In the genomic region with DNA sequence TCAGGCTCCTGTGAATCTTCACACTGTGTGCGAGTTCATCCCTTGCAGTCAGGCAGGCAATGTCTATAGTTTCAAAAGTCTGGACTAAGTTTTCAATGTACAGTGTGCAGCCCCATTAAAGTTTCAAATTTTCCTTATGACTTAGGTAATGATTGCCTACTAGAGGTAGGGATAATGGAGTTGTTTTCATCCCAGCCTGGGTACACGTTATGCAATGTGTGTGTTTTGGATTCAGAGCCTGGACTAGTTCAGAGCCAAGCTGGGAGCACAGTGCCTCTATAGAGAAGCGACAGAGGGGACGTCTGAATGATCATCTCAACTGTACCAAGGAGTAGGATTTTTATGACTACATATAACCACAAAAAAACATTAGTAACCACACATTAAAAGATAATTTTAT, we compare ENCODE assay signal across 20 mouse cellular contexts.
"Had no signal": no experiment of that assay in that cellular context is flagged by ENCODE, and none has a peak within 500 bp of the region (broad histone marks: within the 10 kb centered on the region; RNA-seq: fewer than 3 reads in every experiment).

No protein-coding gene starts in this region.

- H3K27ac ChIP-seq: intestine, embryonic 15.5 days; limb, embryonic 13.5 days; lung, embryonic 15.5 days; neural tube, embryonic 12.5 days; neural tube, embryonic 15.5 days; stomach, embryonic 15.5 days had no signal

- H3K4me3 ChIP-seq: intestine, embryonic 15.5 days; limb, embryonic 13.5 days; lung, embryonic 15.5 days; neural tube, embryonic 12.5 days; neural tube, embryonic 15.5 days; stomach, embryonic 15.5 days had no signal

- H3K36me3 ChIP-seq: intestine, embryonic 15.5 days; limb, embryonic 13.5 days; lung, embryonic 15.5 days; neural tube, embryonic 12.5 days; neural tube, embryonic 15.5 days; stomach, embryonic 15.5 days had no signal

- ATAC-seq: intestine, embryonic 15.5 days had no signal

- H3K9me3 ChIP-seq: intestine, embryonic 15.5 days; lung, embryonic 15.5 days; neural tube, embryonic 15.5 days; stomach, embryonic 15.5 days had no signal

- DNase-seq: kidney, adult 11 months; kidney, adult 9 months; kidney, postnatal 14 days; kidney, postnatal 4 days; left cerebral cortex, postnatal 4 days; lung, adult 18-20 months; lung, postnatal 10 days; lung, postnatal 36 days; midbrain, embryonic 14.5 days; retina, postnatal 1 day; right cerebral cortex, postnatal 25 days; spleen, adult 18-20 months; thymus, postnatal 25 days had no signal

- H3K4me2 ChIP-seq: intestine, embryonic 15.5 days; limb, embryonic 13.5 days; lung, embryonic 15.5 days; midbrain, embryonic 11.5 days; neural tube, embryonic 12.5 days; neural tube, embryonic 15.5 days; stomach, embryonic 15.5 days had no signal

- H3K27me3 ChIP-seq: intestine, embryonic 15.5 days; limb, embryonic 13.5 days; lung, embryonic 15.5 days; neural tube, embryonic 12.5 days; neural tube, embryonic 15.5 days; stomach, embryonic 15.5 days had no signal

- H3K4me1 ChIP-seq: intestine, embryonic 15.5 days; lung, embryonic 15.5 days; neural tube, embryonic 12.5 days; neural tube, embryonic 15.5 days; stomach, embryonic 15.5 days had no signal

- H3K9ac ChIP-seq: intestine, embryonic 15.5 days; limb, embryonic 13.5 days; lung, embryonic 15.5 days; neural tube, embryonic 12.5 days; neural tube, embryonic 15.5 days; stomach, embryonic 15.5 days had no signal
